Mouse (Mus musculus) stomach, postnatal 0 days (tissue): ENCODE measurements around the gene Prss57. TPM values are rescaled to one million over a fixed set of nuclear protein-coding genes. Genes with fewer than 3 reads are reported as not detected.

Experiments
- ATAC-seq: fragments of 200-750 bp; cut with Nextera tagmentation; 2 replicates; pipeline ENCODE4 v1.8.0; 2017; ENCODE audit not compliant: low FRiP score, low TSS enrichment
- DNase-seq: peaks from one replicate; pipeline ENCODE4 v3.0.0-alpha.2; 2016; ENCODE audit warnings: low spot score
- H3K27ac ChIP-seq: fragments of 300-500 bp; sonication (generic); replicated peaks from 2 replicates; pipeline ENCODE4 v1.5.1; 2014; ENCODE audit warnings: mild to moderate bottlenecking, control low read depth
- H3K27me3 ChIP-seq: fragments of 300-500 bp; sonication (generic); 2 replicates; pipeline ENCODE4 v1.6.1; 2014; ENCODE audit warnings: low read length; ENCODE audit not compliant: control insufficient read depth, insufficient read depth
- H3K36me3 ChIP-seq: fragments of 300-500 bp; sonication (generic); 2 replicates; pipeline ENCODE4 v1.6.1; 2014; ENCODE audit warnings: low read length, mixed read lengths; ENCODE audit not compliant: control insufficient read depth, insufficient read depth
- H3K4me1 ChIP-seq: fragments of 300-500 bp; sonication (generic); replicated peaks from 2 replicates; pipeline ENCODE4 v1.6.1; 2014; ENCODE audit warnings: antibody characterized with exemption; ENCODE audit not compliant: control insufficient read depth, insufficient read depth
- H3K4me2 ChIP-seq: fragments of 300-500 bp; sonication (generic); replicated peaks from 2 replicates; pipeline ENCODE4 v1.6.1; 2014; ENCODE audit warnings: low read depth, mild to moderate bottlenecking, control low read depth, moderate library complexity
- H3K4me3 ChIP-seq: fragments of 300-500 bp; sonication (generic); 2 replicates; pipeline ENCODE4 v1.5.1; 2014; ENCODE audit warnings: low read depth, low read length, control low read depth
- H3K9ac ChIP-seq: fragments of 300-500 bp; sonication (generic); 2 replicates; pipeline ENCODE4 v1.6.1; 2014; ENCODE audit warnings: mild to moderate bottlenecking, low read length, control low read depth, mixed read lengths
- H3K9me3 ChIP-seq: fragments of 300-500 bp; sonication (generic); 2 replicates; pipeline ENCODE4 v1.6.1; 2016; ENCODE audit warnings: low read length; ENCODE audit not compliant: control insufficient read depth
- CTCF ChIP-seq: IDR thresholded peaks from 2 replicates; pipeline ENCODE4 v1.5.1; 2016; ENCODE audit warnings: antibody characterized with exemption, low read depth, mild to moderate bottlenecking, moderate library complexity
- EP300 ChIP-seq: optimal IDR thresholded peaks from 2 replicates; pipeline ENCODE3; 2016; ENCODE audit warnings: antibody characterized with exemption
- WGBS: fragments of 180-500 bp; shearing (Covaris S2); extraction: QIAGEN DNeasy Blood & Tissue Kit; methylation state at CpG from one replicate; pipeline ENCODE4 v1.1.7; 2014; 5-methylcytosine and 5-hydroxymethylcytosine counted together
- polyA plus RNA-seq: library from polyadenylated mRNA; unstranded; fragments of >200 nt; fragmentation: Nextera tagmentation; extraction: Ambion mirVana; gene quantifications from 2 replicates; pipeline ENCODE4 v1.2.1, GENCODE M21; 2015

The Prss57 gene
- polyA plus RNA-seq, 1 experiment from 2014 or later = 0.04 TPM

DNA sequence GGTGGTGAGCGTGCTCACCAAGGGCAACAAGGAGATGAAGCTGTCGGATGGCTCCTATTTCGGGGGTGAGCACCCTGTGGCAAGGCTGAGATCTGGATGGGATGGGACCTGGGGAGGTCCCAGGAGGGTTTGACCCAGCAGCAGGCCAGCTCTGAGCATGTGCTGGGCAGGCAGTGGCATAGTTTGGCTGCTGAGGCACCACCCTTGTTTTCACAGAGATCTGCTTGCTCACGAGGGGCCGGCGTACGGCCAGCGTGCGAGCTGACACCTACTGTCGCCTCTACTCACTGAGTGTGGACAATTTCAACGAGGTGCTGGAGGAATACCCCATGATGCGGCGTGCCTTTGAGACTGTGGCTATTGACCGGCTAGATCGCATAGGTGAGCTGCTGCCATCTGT is 56.9 kb downstream of the Prss57 start:
- TF ChIP-seq EP300 = no peak
- TF ChIP-seq CTCF = no peak
- ATAC-seq (no peak), DNase-seq (no peak)
- Histone ChIP-seq H3K27me3 (no peaks in the 10 kb centered on the region), H3K27ac (no peak overlapping the region), H3K9ac (no peak overlapping the region), H3K4me3 (no peak overlapping the region), H3K9me3 (no peaks in the 10 kb centered on the region), H3K4me2 (no peak overlapping the region), H3K4me1 (no peaks in the 10 kb centered on the region), H3K36me3 (peaks cover 26% of the 10 kb centered on the region)
- 95% methylated on average over 15 of the region's 15 CpGs for WGBS

DNA sequence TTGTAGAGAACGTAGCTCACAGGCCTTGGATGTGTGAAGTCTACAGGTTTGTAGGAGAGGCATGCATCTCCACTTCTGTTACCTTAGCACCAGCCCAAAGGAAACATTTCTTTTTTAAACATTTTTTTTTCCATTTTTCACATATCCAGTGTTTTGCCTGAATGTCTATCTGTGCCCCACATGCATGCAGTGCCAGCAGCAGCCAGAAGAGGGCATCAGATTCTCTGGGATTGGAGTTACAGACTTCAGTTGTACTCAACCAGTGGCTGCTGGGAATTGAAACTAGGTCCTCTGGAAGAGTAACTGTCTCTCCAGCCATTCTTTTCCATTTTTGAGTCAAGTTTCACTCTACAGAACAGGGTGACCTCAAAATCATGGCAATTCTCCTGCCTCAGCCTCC is 58.3 kb downstream of the Prss57 start:
- no peak for DNase-seq
- Histone ChIP-seq H3K36me3 (peaks cover 14% of the 10 kb centered on the region), H3K9me3 (no peaks in the 10 kb centered on the region), H3K4me2 (no peak overlapping the region), H3K27me3 (no peaks in the 10 kb centered on the region), H3K4me3 (no peak overlapping the region), H3K9ac (no peak overlapping the region), H3K4me1 (no peaks in the 10 kb centered on the region), H3K27ac (no peak overlapping the region)
- no peak for ATAC-seq
- TF ChIP-seq CTCF (peak; percentile 65), EP300 (no peak)
- 95% methylated on average over 1 of the region's 1 CpGs for WGBS

Other genes starting within 250 kb of the Prss57 start
- gene Mier2, start 235.8 kb downstream of the Prss57 start, polyA plus RNA-seq = 24.0 and 25.4 TPM in 2 replicates
- gene Theg, start 203.6 kb downstream of the Prss57 start, polyA plus RNA-seq = not detected in 2 replicates
- 0.02 and 0.07 TPM in 2 replicates for gene C2cd4c, start 176.9 kb downstream of the Prss57 start, polyA plus RNA-seq
- 2.7 and 3.3 TPM in 2 replicates for gene Shc2, start 153.0 kb downstream of the Prss57 start, polyA plus RNA-seq
- gene Odf3l2, start 145.2 kb downstream of the Prss57 start, polyA plus RNA-seq = not detected in 2 replicates
- gene Madcam1, start 126.4 kb downstream of the Prss57 start, polyA plus RNA-seq = 17.6 and 22.2 TPM in 2 replicates
- 50.3 and 51.0 TPM in 2 replicates for gene Tpgs1, start 121.6 kb downstream of the Prss57 start, polyA plus RNA-seq
- gene Cdc34, start 108.8 kb downstream of the Prss57 start, polyA plus RNA-seq = 85.3 and 86.9 TPM in 2 replicates
- 0.62 and 0.83 TPM in 2 replicates for gene Gzmm, start 101.9 kb downstream of the Prss57 start, polyA plus RNA-seq
- gene Bsg, start 86.5 kb downstream of the Prss57 start, polyA plus RNA-seq = 1,012 and 1,042 TPM in 2 replicates
- gene Hcn2, start 74.3 kb downstream of the Prss57 start, polyA plus RNA-seq = 0.28 and 0.38 TPM in 2 replicates
- 16.5 and 20.6 TPM in 2 replicates for gene Polrmt, start 44.4 kb downstream of the Prss57 start, polyA plus RNA-seq
- 13.5 and 14.9 TPM in 2 replicates for gene Fgf22, start 35.9 kb downstream of the Prss57 start, polyA plus RNA-seq
- gene Rnf126, start 24.0 kb downstream of the Prss57 start, polyA plus RNA-seq = 60.0 and 68.6 TPM in 2 replicates
- gene Fstl3, start 13.7 kb downstream of the Prss57 start, polyA plus RNA-seq = 14.1 and 17.6 TPM in 2 replicates
- gene Palm, start 2.6 kb upstream of the Prss57 start, polyA plus RNA-seq = 27.8 and 29.1 TPM in 2 replicates
- 57.6 and 58.0 TPM in 2 replicates for gene Misp, start 30.0 kb upstream of the Prss57 start, polyA plus RNA-seq
- gene Ptbp1, start 63.5 kb upstream of the Prss57 start, polyA plus RNA-seq = 99.3 and 103 TPM in 2 replicates
- gene Prtn3, start 83.5 kb upstream of the Prss57 start, polyA plus RNA-seq = 0.86 and 0.87 TPM in 2 replicates
- 5.5 and 7.0 TPM in 2 replicates for gene Plppr3, start 83.7 kb upstream of the Prss57 start, polyA plus RNA-seq
- gene Elane, start 95.3 kb upstream of the Prss57 start, polyA plus RNA-seq = 0.30 and 0.55 TPM in 2 replicates
- gene Cfd, start 99.9 kb upstream of the Prss57 start, polyA plus RNA-seq = not detected in 2 replicates
- gene Med16, start 118.0 kb upstream of the Prss57 start, polyA plus RNA-seq = 25.6 and 29.7 TPM in 2 replicates
- gene Gm26602, start 119.9 kb upstream of the Prss57 start, polyA plus RNA-seq = 8.9 and 18.0 TPM in 2 replicates
- gene Kiss1r, start 126.0 kb upstream of the Prss57 start, polyA plus RNA-seq = 0.79 and 0.99 TPM in 2 replicates
- 160 and 174 TPM in 2 replicates for gene R3hdm4, start 130.2 kb upstream of the Prss57 start, polyA plus RNA-seq
- 3.2 and 3.5 TPM in 2 replicates for gene Arid3a, start 136.1 kb upstream of the Prss57 start, polyA plus RNA-seq
- gene Wdr18, start 169.2 kb upstream of the Prss57 start, polyA plus RNA-seq = 46.9 and 50.3 TPM in 2 replicates
- gene Grin3b, start 179.8 kb upstream of the Prss57 start, polyA plus RNA-seq = 0.17 and 0.18 TPM in 2 replicates
- 18.5 and 19.1 TPM in 2 replicates for gene Tmem259, start 193.4 kb upstream of the Prss57 start, polyA plus RNA-seq
- 236 and 245 TPM in 2 replicates for gene Cnn2, start 197.6 kb upstream of the Prss57 start, polyA plus RNA-seq
- 2.6 and 3.2 TPM in 2 replicates for gene Abca7, start 205.5 kb upstream of the Prss57 start, polyA plus RNA-seq
- gene Arhgap45, start 225.7 kb upstream of the Prss57 start, polyA plus RNA-seq = 2.0 TPM in 2 replicates
- gene Polr2e, start 248.8 kb upstream of the Prss57 start, polyA plus RNA-seq = 121 and 122 TPM in 2 replicates